Mouse (Mus musculus) liver, embryonic 14.5 days (tissue): ENCODE results near the gene Klhl30.

Experiments
- CTCF ChIP-seq: IDR thresholded peaks from 2 replicates; pipeline ENCODE4 v1.5.1; 2016; ENCODE audit warnings: antibody characterized with exemption, low read depth, control low read depth
- EP300 ChIP-seq: IDR thresholded peaks from 2 replicates; pipeline ENCODE4 v1.6.1; 2016; ENCODE audit warnings: antibody characterized with exemption, low read depth

DNA sequence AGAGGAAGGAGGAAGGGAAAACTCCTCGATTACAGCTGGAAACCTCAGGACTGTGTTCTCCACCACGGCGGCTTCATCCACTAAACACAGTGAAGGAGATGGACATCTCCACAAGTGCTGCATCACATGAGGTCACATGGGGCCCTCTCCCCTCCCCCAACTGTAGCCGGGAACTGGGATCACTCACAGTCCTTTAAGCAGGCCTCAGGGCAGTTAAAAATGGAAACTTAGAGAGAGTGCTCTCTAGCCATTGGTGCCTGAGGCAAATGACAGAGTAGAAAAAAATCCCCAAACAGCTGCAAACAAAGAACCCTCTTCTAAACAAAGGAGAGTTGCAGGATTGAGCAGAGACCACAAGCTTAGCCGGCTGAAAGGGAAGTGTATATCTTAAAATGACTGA is 37.6 kb upstream of the Klhl30 start:
- TF ChIP-seq EP300 (no peak), CTCF (no peak)
